Mouse (Mus musculus): ENCODE measurements around the gene Uqcr11.

- TF ChIP-seq CTCF (IDR thresholded peaks at IDR 0.05; ENCODE audit: borderline replicate concordance, insufficient read depth, low read depth, low read length) (no peak), POLR2A (IDR thresholded peaks at IDR 0.05; ENCODE audit: borderline replicate concordance, insufficient read depth, low read length) (no peak)
Observed at GRCm38 (mm10) chr10:80399973-80400703, 6.5 kb downstream of the Uqcr11 start.
